Mouse (Mus musculus): Measurements from ENCODE around the gene Ppp6r3.

The Ppp6r3 gene

GRCm38 (mm10) chr19:3434641-3435040, 140.9 kb downstream of the Ppp6r3 start:
- DNase-seq (ENCODE audit: low read depth, low spot score): no peak

GRCm38 (mm10) chr19:3434124-3434523, 141.4 kb downstream of the Ppp6r3 start:
- no peak for DNase-seq (ENCODE audit: low read depth, low spot score)

- no peak for DNase-seq (ENCODE audit: low read depth, low spot score)
Measured at GRCm38 (mm10) chr19:3431969-3432368, 143.6 kb downstream of the Ppp6r3 start.

- DNase-seq (ENCODE audit: low read depth, low spot score): no peak
Measured at GRCm38 (mm10) chr19:3431066-3431465, 144.5 kb downstream of the Ppp6r3 start.

- DNase-seq (ENCODE audit: low read depth, low spot score): no peak
Measured at GRCm38 (mm10) chr19:3429156-3429816, 146.3 kb downstream of the Ppp6r3 start.

- DNase-seq (ENCODE audit: low read depth, low spot score): no peak
Measured at GRCm38 (mm10) chr19:3428057-3428830, 147.3 kb downstream of the Ppp6r3 start.

GRCm38 (mm10) chr19:3424214-3424613, 151.3 kb downstream of the Ppp6r3 start:
- DNase-seq (ENCODE audit: low read depth, low spot score): no peak

GRCm38 (mm10) chr19:3422981-3423380, 152.6 kb downstream of the Ppp6r3 start:
- DNase-seq (ENCODE audit: low read depth, low spot score): no peak

GRCm38 (mm10) chr19:3422488-3422887, 153.1 kb downstream of the Ppp6r3 start:
- DNase-seq (ENCODE audit: low read depth, low spot score): no peak

- no peak for DNase-seq (ENCODE audit: low read depth, low spot score)
Measured at GRCm38 (mm10) chr19:3419251-3419650, 156.3 kb downstream of the Ppp6r3 start.

GRCm38 (mm10) chr19:3414268-3414733, 161.2 kb downstream of the Ppp6r3 start, which contains the start of gene Gal:
TSS of gene Gal (minus strand) at chr19:3414544.
- peak; percentile 11 for DNase-seq (ENCODE audit: low read depth, low spot score)

GRCm38 (mm10) chr19:3405531-3406281, 169.8 kb downstream of the Ppp6r3 start:
- no peak for DNase-seq (ENCODE audit: low read depth, low spot score)

All from retina, postnatal 7 days (tissue).